Mouse (Mus musculus): ENCODE results near the gene Pml.

- no peak for TF ChIP-seq CTCF (conservative IDR thresholded peaks at IDR 0.05; ENCODE audit: low read length)
- no peak for TF ChIP-seq NANOG (IDR thresholded peaks at IDR 0.05; ENCODE audit: borderline replicate concordance, low read length)
- no peak for TF ChIP-seq POU5F1 (IDR thresholded peaks at IDR 0.05; ENCODE audit: borderline replicate concordance, low read length)
Measured at GRCm38 (mm10) chr9:58224356-58224755, 25.2 kb downstream of the Pml start.

Data from E14TG2a.4 (cell line).